ENCODE assay signal across 12 mouse cellular contexts in the genomic region with DNA sequence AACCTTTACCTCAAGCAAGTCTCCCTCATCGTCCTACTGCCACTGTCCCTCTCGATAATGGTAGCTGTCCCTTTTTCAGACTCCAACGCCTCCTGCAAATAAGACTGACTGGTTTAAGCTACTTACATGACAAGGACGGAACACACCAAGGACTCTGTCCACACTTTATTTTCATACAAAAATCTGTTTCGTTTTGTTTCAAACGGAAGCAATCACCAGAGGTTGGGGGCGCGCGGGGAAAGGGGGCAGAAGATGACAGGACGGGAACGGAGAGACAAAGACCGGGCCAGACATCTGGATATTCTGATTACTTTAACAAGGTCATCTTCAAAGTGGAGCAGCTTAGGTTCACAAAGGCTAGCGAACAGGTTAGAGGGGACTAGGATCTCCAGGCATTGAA. TPM values are rescaled to one million over a fixed set of nuclear protein-coding genes. Genes with fewer than 3 reads are reported as not detected.
A peak's percentile ranks its signal among the peaks of the same experiment; 100 is the strongest.
DNase-seq lines count a peak whose midpoint lies in the region; ATAC-seq and TF ChIP-seq lines count a peak whose summit lies in the region.
"Had no signal": no experiment of that assay in that cellular context is flagged by ENCODE, and none has a peak within 500 bp of the region (broad histone marks: within the 10 kb centered on the region; RNA-seq: fewer than 3 reads in every experiment).

No protein-coding gene starts in this region.

- peak overlapping the region; percentile 62 for H3K4me2 ChIP-seq in heart, embryonic 13.5 days
- H3K4me2 ChIP-seq in lung, embryonic 14.5 days = peak overlapping the region; percentile 54

- H3K27ac ChIP-seq in heart, embryonic 13.5 days (replicated peaks) = no peak overlapping the region
- H3K27ac ChIP-seq in lung, embryonic 14.5 days (ENCODE audit: low read depth) = no peak overlapping the region
- H3K27ac ChIP-seq in limb, embryonic 10.5 days = no peak overlapping the region

- no peak for ATAC-seq in heart, embryonic 13.5 days (ENCODE audit: extremely low read depth, insufficient number of reproducible peaks, low FRiP score, low TSS enrichment)
- ATAC-seq in lung, embryonic 14.5 days (ENCODE audit: insufficient read depth) = no peak
- ATAC-seq: CD4-positive, CD25-positive, alpha-beta regulatory T cell, adult 4 months; forebrain, embryonic 14.5 days had no signal

- H3K9ac ChIP-seq in heart, embryonic 13.5 days = no peak overlapping the region
- H3K9ac ChIP-seq in lung, embryonic 14.5 days = no peak overlapping the region

- H3K4me3 ChIP-seq in heart, embryonic 13.5 days = peak overlapping the region; percentile 24
- H3K4me3 ChIP-seq in lung, embryonic 14.5 days (ENCODE audit: low read depth, low read length) = peak overlapping the region; percentile 23
- peak overlapping the region; percentile 69; the same call in 1 of the 2 replicates for H3K4me3 ChIP-seq in E14TG2a.4 (replicated peaks; ENCODE audit: low read length)
- H3K4me3 ChIP-seq in limb, embryonic 10.5 days = peak overlapping the region; percentile 37; the same call in 1 of the 2 replicates

- DNase-seq in heart, adult 11 months = no peak
- DNase-seq in lung, embryonic 14.5 days = peak; percentile 21
- DNase-seq in lung, postnatal 4 days = no peak
- DNase-seq in limb, embryonic 10.5 days (ENCODE audit: low spot score) = no peak
- no peak for DNase-seq in right cerebral cortex, postnatal 25 days
- DNase-seq: adrenal gland, postnatal 14 days; cerebellum, adult 11 months; gastrocnemius, postnatal 36 days had no signal

- H3K27me3 ChIP-seq in heart, embryonic 13.5 days (replicated peaks) = peaks cover 81% of the 10 kb centered on the region
- H3K27me3 ChIP-seq in lung, embryonic 14.5 days (ENCODE audit: insufficient read depth, low read length) = peaks cover 49% of the 10 kb centered on the region
- peaks cover 55% of the 10 kb centered on the region for H3K27me3 ChIP-seq in E14TG2a.4 (ENCODE audit: insufficient read depth, low read length)
- peaks cover 85% of the 10 kb centered on the region for H3K27me3 ChIP-seq in limb, embryonic 10.5 days (ENCODE audit: low read depth, poor library complexity, severe bottlenecking)

- no peak for TF ChIP-seq CTCF in lung, embryonic 14.5 days (IDR thresholded peaks at IDR 0.05; ENCODE audit: low read depth)
- TF ChIP-seq CTCF in E14TG2a.4 (conservative IDR thresholded peaks at IDR 0.05; ENCODE audit: low read length) = no peak

- peaks cover 4% of the 10 kb centered on the region; the same call in 1 of the 2 replicates for H3K9me3 ChIP-seq in heart, embryonic 13.5 days
- no peaks in the 10 kb centered on the region for H3K9me3 ChIP-seq in lung, embryonic 14.5 days (ENCODE audit: low read depth, low read length)
- H3K9me3 ChIP-seq in E14TG2a.4 (ENCODE audit: low read length) = no peaks in the 10 kb centered on the region
- H3K9me3 ChIP-seq in limb, embryonic 10.5 days (replicated peaks) = no peaks in the 10 kb centered on the region

- no peaks in the 10 kb centered on the region for H3K36me3 ChIP-seq in heart, embryonic 13.5 days
- H3K36me3 ChIP-seq in lung, embryonic 14.5 days (ENCODE audit: insufficient read depth) = no peaks in the 10 kb centered on the region
- H3K36me3 ChIP-seq in E14TG2a.4 (ENCODE audit: insufficient read depth, low read length) = no peaks in the 10 kb centered on the region
- H3K36me3 ChIP-seq in limb, embryonic 10.5 days = no peaks in the 10 kb centered on the region

- WGBS in heart, embryonic 13.5 days = 15% methylated on average over 13 of the region's 13 CpGs
- WGBS in lung, embryonic 14.5 days = 17% methylated on average over 13 of the region's 13 CpGs
- WGBS in limb, embryonic 10.5 days = 16% methylated on average over 13 of the region's 13 CpGs

- H3K4me1 ChIP-seq in heart, embryonic 13.5 days = peaks cover 12% of the 10 kb centered on the region
- H3K4me1 ChIP-seq in lung, embryonic 14.5 days (ENCODE audit: insufficient read depth) = no peaks in the 10 kb centered on the region
- peaks cover 24% of the 10 kb centered on the region for H3K4me1 ChIP-seq in E14TG2a.4 (replicated peaks; ENCODE audit: low read depth, low read length)
- peaks cover 7% of the 10 kb centered on the region for H3K4me1 ChIP-seq in limb, embryonic 10.5 days

RNA-seq across cellular contexts. Expression of gene Prss16, which starts 4.2 kb away (rescaled TPM):
- polyA plus RNA-seq in heart, embryonic 13.5 days (2015; fragmentation: Nextera tagmentation; extraction: Ambion mirVana) = 0.59 and 3.3 TPM in 2 replicates
- 1.6 and 2.0 TPM in 2 replicates for polyA plus RNA-seq in lung, embryonic 14.5 days (2014; fragmentation: Nextera tagmentation; extraction: Ambion mirVana)
- polyA plus RNA-seq in limb, embryonic 10.5 days (2016; fragmentation: Nextera tagmentation; extraction: Ambion mirVana) = 0.20 TPM in 1 of 2 replicates, not detected in the other

RNA-seq across cellular contexts. Expression of gene Hist1h2ah, which starts 21.7 kb away (rescaled TPM):
- 4.1 and 11.0 TPM in 2 replicates for polyA plus RNA-seq in heart, embryonic 13.5 days (2015; fragmentation: Nextera tagmentation; extraction: Ambion mirVana)
- 21.2 and 21.6 TPM in 2 replicates for polyA plus RNA-seq in lung, embryonic 14.5 days (2014; fragmentation: Nextera tagmentation; extraction: Ambion mirVana)
- 7.3 and 8.5 TPM in 2 replicates for polyA plus RNA-seq in limb, embryonic 10.5 days (2016; fragmentation: Nextera tagmentation; extraction: Ambion mirVana)
- polyA plus RNA-seq: CD4-positive, CD25-positive, alpha-beta regulatory T cell, adult 4 months had no signal

RNA-seq across cellular contexts. Expression of gene Hist1h2bk, which starts 22.0 kb away (rescaled TPM):
- polyA plus RNA-seq in heart, embryonic 13.5 days (2015; fragmentation: Nextera tagmentation; extraction: Ambion mirVana) = 3.1 and 3.4 TPM in 2 replicates
- polyA plus RNA-seq in lung, embryonic 14.5 days (2014; fragmentation: Nextera tagmentation; extraction: Ambion mirVana) = 8.6 and 11.7 TPM in 2 replicates
- 10.3 and 11.8 TPM in 2 replicates for polyA plus RNA-seq in limb, embryonic 10.5 days (2016; fragmentation: Nextera tagmentation; extraction: Ambion mirVana)

RNA-seq across cellular contexts. Expression of gene Hist1h4i, which starts 27.4 kb away (rescaled TPM):
- 10.8 and 11.3 TPM in 2 replicates for polyA plus RNA-seq in heart, embryonic 13.5 days (2015; fragmentation: Nextera tagmentation; extraction: Ambion mirVana)
- polyA plus RNA-seq in lung, embryonic 14.5 days (2014; fragmentation: Nextera tagmentation; extraction: Ambion mirVana) = 26.4 and 26.7 TPM in 2 replicates
- polyA plus RNA-seq in limb, embryonic 10.5 days (2016; fragmentation: Nextera tagmentation; extraction: Ambion mirVana) = 27.4 and 36.3 TPM in 2 replicates

RNA-seq across cellular contexts. Expression of gene Hist1h2ag, which starts 29.0 kb away (rescaled TPM):
- 15.8 and 19.9 TPM in 2 replicates for polyA plus RNA-seq in heart, embryonic 13.5 days (2015; fragmentation: Nextera tagmentation; extraction: Ambion mirVana)
- 71.0 and 82.2 TPM in 2 replicates for polyA plus RNA-seq in lung, embryonic 14.5 days (2014; fragmentation: Nextera tagmentation; extraction: Ambion mirVana)
- polyA plus RNA-seq in limb, embryonic 10.5 days (2016; fragmentation: Nextera tagmentation; extraction: Ambion mirVana) = 59.9 and 81.0 TPM in 2 replicates
- polyA plus RNA-seq: CD4-positive, CD25-positive, alpha-beta regulatory T cell, adult 4 months had no signal
